Comparison of ENCODE assay signal across 8 mouse cellular contexts in the genomic region with DNA sequence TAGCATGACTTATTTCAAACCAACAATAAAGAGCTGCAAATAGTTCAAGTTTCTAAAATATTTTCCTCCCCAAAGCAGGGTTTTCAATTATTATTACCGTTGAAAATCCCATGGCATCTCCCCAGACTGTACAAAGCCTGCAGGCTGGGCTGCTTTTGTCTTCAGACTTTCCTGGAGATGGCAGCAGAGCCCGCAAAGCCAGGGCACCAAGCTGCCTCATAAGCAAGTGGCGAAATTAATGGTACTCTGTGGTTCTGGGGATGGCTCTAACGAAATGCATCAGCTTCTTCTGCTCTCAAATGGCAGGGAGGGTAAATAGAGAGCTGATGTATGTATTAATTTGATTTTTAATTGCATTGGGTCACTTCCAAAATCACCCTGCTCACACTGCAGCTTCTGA.
DNase-seq lines count a peak whose midpoint lies in the region; ATAC-seq and TF ChIP-seq lines count a peak whose summit lies in the region.

No protein-coding gene starts in this region.

- intact Hi-C loops in heart, adult 2 months (cut with DNase I): no loop called here

- H3K9ac ChIP-seq in embryonic facial prominence, embryonic 14.5 days (ENCODE audit: low read depth, low read length): no peak overlapping the region
- H3K9ac ChIP-seq in limb, embryonic 14.5 days (ENCODE audit: low read depth, low read length, severe bottlenecking): no peak overlapping the region
- no peak overlapping the region for H3K9ac ChIP-seq in forebrain, embryonic 16.5 days (replicated peaks; ENCODE audit: low read depth, low read length)
- no peak overlapping the region for H3K9ac ChIP-seq in neural tube, embryonic 15.5 days (replicated peaks)
- no peak overlapping the region for H3K9ac ChIP-seq in heart, adult 2 months (ENCODE audit: low read depth, low read length)

- H3K4me2 ChIP-seq in embryonic facial prominence, embryonic 14.5 days (ENCODE audit: low read depth, low read length): no peak overlapping the region
- H3K4me2 ChIP-seq in limb, embryonic 14.5 days (replicated peaks; ENCODE audit: low read depth, low read length, severe bottlenecking): no peak overlapping the region
- no peak overlapping the region for H3K4me2 ChIP-seq in forebrain, embryonic 16.5 days (ENCODE audit: low read length)
- 0 out of 2 replicates have a peak overlapping the region, but pooled peaks have one; percentile 21 for H3K4me2 ChIP-seq in neural tube, embryonic 15.5 days

- no peak for TF ChIP-seq POLR2A in limb, embryonic 14.5 days (IDR thresholded peaks at IDR 0.05; ENCODE audit: borderline replicate concordance, extremely low read depth, insufficient read depth, insufficient read length)
- no peak for TF ChIP-seq POLR2A in heart, adult 2 months (IDR thresholded peaks at IDR 0.05; ENCODE audit: insufficient read depth, low read depth, low read length)

- peak; percentile 44 for DNase-seq in embryonic facial prominence, embryonic 14.5 days (ENCODE audit: low spot score)
- no peak for DNase-seq in embryonic facial prominence, embryonic 10.5 days (ENCODE audit: low spot score)
- peak; percentile 7 for DNase-seq in limb, embryonic 14.5 days (ENCODE audit: low spot score)
- no peak for DNase-seq in limb, embryonic 10.5 days (ENCODE audit: low spot score)
- no peak for DNase-seq in heart, adult 2 months
- no peak for DNase-seq in testis, postnatal 10 days (ENCODE audit: low spot score)

- WGBS in embryonic facial prominence, embryonic 14.5 days: 34% methylated on average over 4 of the region's 4 CpGs
- 66% methylated on average over 4 of the region's 4 CpGs for WGBS in embryonic facial prominence, embryonic 10.5 days
- 38% methylated on average over 4 of the region's 4 CpGs for WGBS in limb, embryonic 14.5 days
- 58% methylated on average over 4 of the region's 4 CpGs for WGBS in limb, embryonic 10.5 days
- 32% methylated on average over 4 of the region's 4 CpGs for WGBS in forebrain, embryonic 16.5 days
- WGBS in neural tube, embryonic 15.5 days: 41% methylated on average over 4 of the region's 4 CpGs
- 46% methylated on average over 4 of the region's 4 CpGs for WGBS in heart, adult 2 months

- no peak for ATAC-seq in embryonic facial prominence, embryonic 14.5 days (ENCODE audit: low read depth)
- no peak for ATAC-seq in limb, embryonic 14.5 days (ENCODE audit: low FRiP score, low read depth)
- ATAC-seq in forebrain, embryonic 16.5 days: peak; percentile 75
- ATAC-seq in neural tube, embryonic 15.5 days (ENCODE audit: low FRiP score): peak; percentile 68

- no peaks in the 10 kb centered on the region for H3K4me1 ChIP-seq in embryonic facial prominence, embryonic 14.5 days (ENCODE audit: control insufficient read depth, insufficient read depth, low read length)
- H3K4me1 ChIP-seq in embryonic facial prominence, embryonic 10.5 days: no peaks in the 10 kb centered on the region
- no peaks in the 10 kb centered on the region for H3K4me1 ChIP-seq in limb, embryonic 14.5 days (ENCODE audit: control insufficient read depth, insufficient read depth, low read length)
- no peaks in the 10 kb centered on the region for H3K4me1 ChIP-seq in limb, embryonic 10.5 days
- H3K4me1 ChIP-seq in forebrain, embryonic 16.5 days (replicated peaks; ENCODE audit: control insufficient read depth, insufficient read depth, low read length): peaks cover 7% of the 10 kb centered on the region
- peaks cover 11% of the 10 kb centered on the region; the same call in 1 of the 2 replicates for H3K4me1 ChIP-seq in neural tube, embryonic 15.5 days
- H3K4me1 ChIP-seq in heart, adult 2 months (ENCODE audit: control insufficient read depth, insufficient read depth, low read length): no peaks in the 10 kb centered on the region

- no peak for TF ChIP-seq EP300 in heart, adult 2 months (IDR thresholded peaks at IDR 0.05; ENCODE audit: insufficient read depth, low read depth, low read length)

- no peak overlapping the region for H3K4me3 ChIP-seq in embryonic facial prominence, embryonic 14.5 days (ENCODE audit: low read depth, low read length)
- H3K4me3 ChIP-seq in embryonic facial prominence, embryonic 10.5 days: no peak overlapping the region
- H3K4me3 ChIP-seq in limb, embryonic 14.5 days (replicated peaks; ENCODE audit: low read length): no peak overlapping the region
- no peak overlapping the region for H3K4me3 ChIP-seq in limb, embryonic 10.5 days
- no peak overlapping the region for H3K4me3 ChIP-seq in forebrain, embryonic 16.5 days (replicated peaks; ENCODE audit: low read length)
- H3K4me3 ChIP-seq in neural tube, embryonic 15.5 days (replicated peaks): no peak overlapping the region
- no peak overlapping the region for H3K4me3 ChIP-seq in heart, adult 2 months

- no peaks in the 10 kb centered on the region; the same call in 1 of the 2 replicates for H3K27me3 ChIP-seq in embryonic facial prominence, embryonic 14.5 days (replicated peaks; ENCODE audit: control insufficient read depth, insufficient read depth, low read length)
- no peaks in the 10 kb centered on the region for H3K27me3 ChIP-seq in embryonic facial prominence, embryonic 10.5 days (replicated peaks; ENCODE audit: low read depth, poor library complexity, severe bottlenecking)
- no peaks in the 10 kb centered on the region for H3K27me3 ChIP-seq in limb, embryonic 14.5 days (ENCODE audit: control insufficient read depth, insufficient read depth, low read length)
- H3K27me3 ChIP-seq in limb, embryonic 10.5 days (ENCODE audit: low read depth, poor library complexity, severe bottlenecking): no peaks in the 10 kb centered on the region
- no peaks in the 10 kb centered on the region for H3K27me3 ChIP-seq in forebrain, embryonic 16.5 days (replicated peaks; ENCODE audit: control insufficient read depth, insufficient read depth, low read length)
- H3K27me3 ChIP-seq in neural tube, embryonic 15.5 days (replicated peaks): no peaks in the 10 kb centered on the region
- H3K27me3 ChIP-seq in heart, adult 2 months (ENCODE audit: control insufficient read depth, insufficient read depth, low read length): no peaks in the 10 kb centered on the region

- no peaks in the 10 kb centered on the region for H3K79me2 ChIP-seq in heart, adult 2 months (replicated peaks; ENCODE audit: control insufficient read depth, insufficient read depth, low read length)

- no peaks in the 10 kb centered on the region for H3K9me3 ChIP-seq in embryonic facial prominence, embryonic 14.5 days (ENCODE audit: control insufficient read depth, low read length)
- no peaks in the 10 kb centered on the region for H3K9me3 ChIP-seq in embryonic facial prominence, embryonic 10.5 days
- H3K9me3 ChIP-seq in limb, embryonic 14.5 days (ENCODE audit: control insufficient read depth, low read length): no peaks in the 10 kb centered on the region
- no peaks in the 10 kb centered on the region for H3K9me3 ChIP-seq in limb, embryonic 10.5 days (replicated peaks)
- no peaks in the 10 kb centered on the region for H3K9me3 ChIP-seq in forebrain, embryonic 16.5 days (ENCODE audit: control insufficient read depth, low read length)
- H3K9me3 ChIP-seq in neural tube, embryonic 15.5 days (replicated peaks): no peaks in the 10 kb centered on the region

- no peaks in the 10 kb centered on the region for H3K36me3 ChIP-seq in embryonic facial prominence, embryonic 14.5 days (ENCODE audit: control insufficient read depth, insufficient read depth, low read length)
- no peaks in the 10 kb centered on the region for H3K36me3 ChIP-seq in embryonic facial prominence, embryonic 10.5 days (replicated peaks)
- H3K36me3 ChIP-seq in limb, embryonic 14.5 days (ENCODE audit: control insufficient read depth, insufficient read depth, low read length): no peaks in the 10 kb centered on the region
- H3K36me3 ChIP-seq in limb, embryonic 10.5 days: no peaks in the 10 kb centered on the region
- no peaks in the 10 kb centered on the region for H3K36me3 ChIP-seq in forebrain, embryonic 16.5 days (ENCODE audit: control insufficient read depth, insufficient read depth)
- H3K36me3 ChIP-seq in neural tube, embryonic 15.5 days: no peaks in the 10 kb centered on the region
- no peaks in the 10 kb centered on the region for H3K36me3 ChIP-seq in heart, adult 2 months (ENCODE audit: control insufficient read depth, insufficient read depth, low read length)

- H3K27ac ChIP-seq in embryonic facial prominence, embryonic 14.5 days (replicated peaks; ENCODE audit: low read depth, low read length): no peak overlapping the region
- H3K27ac ChIP-seq in embryonic facial prominence, embryonic 10.5 days (replicated peaks): no peak overlapping the region
- H3K27ac ChIP-seq in limb, embryonic 14.5 days (replicated peaks; ENCODE audit: low read depth, low read length): no peak overlapping the region
- no peak overlapping the region for H3K27ac ChIP-seq in limb, embryonic 10.5 days
- H3K27ac ChIP-seq in forebrain, embryonic 16.5 days (ENCODE audit: low read length): no peak overlapping the region
- no peak overlapping the region for H3K27ac ChIP-seq in neural tube, embryonic 15.5 days (replicated peaks)
- no peak overlapping the region for H3K27ac ChIP-seq in heart, adult 2 months

- TF ChIP-seq CTCF in heart, adult 2 months (IDR thresholded peaks at IDR 0.05): no peak

Comparison
In these comparisons a context has a peak if more than half of its experiments do, and no peak if none do; other contexts are left out.
1. DNase-seq: peak in embryonic facial prominence, embryonic 14.5 days (single experiment) and limb, embryonic 14.5 days (single experiment); none in embryonic facial prominence, embryonic 10.5 days (single experiment), limb, embryonic 10.5 days (single experiment), heart, adult 2 months (0 of 2) and testis, postnatal 10 days (single experiment).
2. ATAC-seq: peak in forebrain, embryonic 16.5 days (single experiment) and neural tube, embryonic 15.5 days (single experiment); none in embryonic facial prominence, embryonic 14.5 days (single experiment) and limb, embryonic 14.5 days (single experiment).